ENCODE assay signal across 22 mouse cellular contexts in genomic region chr1:104318020-104318419, GRCm38 (mm10).
DNase-seq lines count a peak whose midpoint lies in the region; ATAC-seq and TF ChIP-seq lines count a peak whose summit lies in the region.
"Had no signal": no experiment of that assay in that cellular context is flagged by ENCODE, and none has a peak within 500 bp of the region (broad histone marks: within the 10 kb centered on the region; RNA-seq: fewer than 3 reads in every experiment).

No protein-coding gene starts in this region.

- H3K36me3 ChIP-seq in midbrain, embryonic 11.5 days (ENCODE audit: control insufficient read depth, insufficient read depth, low read length), result no peaks in the 10 kb centered on the region
- H3K36me3 ChIP-seq in midbrain, embryonic 13.5 days, result no peaks in the 10 kb centered on the region
- no peaks in the 10 kb centered on the region for H3K36me3 ChIP-seq in forebrain, embryonic 11.5 days (ENCODE audit: control insufficient read depth, insufficient read depth, low read length)
- H3K36me3 ChIP-seq: G1E had no signal

- TF ChIP-seq CTCF in Patski (IDR thresholded peaks at IDR 0.05), result no peak

- no peak overlapping the region for H3K27ac ChIP-seq in midbrain, embryonic 11.5 days (ENCODE audit: low read depth, low read length)
- H3K27ac ChIP-seq in midbrain, embryonic 13.5 days, result no peak overlapping the region
- no peak overlapping the region for H3K27ac ChIP-seq in forebrain, embryonic 11.5 days (ENCODE audit: low read depth, low read length)

- no peak overlapping the region for H3K4me2 ChIP-seq in midbrain, embryonic 11.5 days
- no peak overlapping the region for H3K4me2 ChIP-seq in midbrain, embryonic 13.5 days (replicated peaks)
- no peak overlapping the region for H3K4me2 ChIP-seq in forebrain, embryonic 11.5 days (ENCODE audit: low read depth, low read length, severe bottlenecking)

- H3K9ac ChIP-seq in midbrain, embryonic 11.5 days (ENCODE audit: low read length), result no peak overlapping the region
- H3K9ac ChIP-seq in midbrain, embryonic 13.5 days (replicated peaks), result no peak overlapping the region
- H3K9ac ChIP-seq in forebrain, embryonic 11.5 days (ENCODE audit: low read length), result no peak overlapping the region

- H3K4me3 ChIP-seq in midbrain, embryonic 11.5 days (ENCODE audit: low read depth, low read length), result no peak overlapping the region
- H3K4me3 ChIP-seq in midbrain, embryonic 13.5 days (replicated peaks), result no peak overlapping the region
- no peak overlapping the region for H3K4me3 ChIP-seq in forebrain, embryonic 11.5 days (ENCODE audit: low read depth, low read length)

- H3K9me3 ChIP-seq in midbrain, embryonic 11.5 days (ENCODE audit: control insufficient read depth, low read length), result no peaks in the 10 kb centered on the region
- H3K9me3 ChIP-seq in midbrain, embryonic 13.5 days, result no peaks in the 10 kb centered on the region
- H3K9me3 ChIP-seq in forebrain, embryonic 11.5 days (ENCODE audit: control insufficient read depth, low read length), result no peaks in the 10 kb centered on the region

- no peaks in the 10 kb centered on the region for H3K27me3 ChIP-seq in midbrain, embryonic 11.5 days (ENCODE audit: control insufficient read depth, insufficient read depth, low read length)
- H3K27me3 ChIP-seq in midbrain, embryonic 13.5 days, result no peaks in the 10 kb centered on the region
- no peaks in the 10 kb centered on the region for H3K27me3 ChIP-seq in Patski
- no peaks in the 10 kb centered on the region for H3K27me3 ChIP-seq in forebrain, embryonic 11.5 days (ENCODE audit: control insufficient read depth, insufficient read depth, low read length)
- H3K27me3 ChIP-seq: CH12.LX had no signal

- peak; percentile 56 for DNase-seq in midbrain, embryonic 11.5 days (ENCODE audit: low spot score, missing footprints)
- DNase-seq in Muller cell, postnatal 12 days (ENCODE audit: inconsistent ontology term), result peak; percentile 6
- DNase-seq in Patski (ENCODE audit: low read depth, low spot score), result no peak
- DNase-seq in forebrain, embryonic 11.5 days (ENCODE audit: low spot score), result no peak
- no peak for DNase-seq in cerebellum, postnatal 4 days (ENCODE audit: low spot score in 2 of 2)
- DNase-seq: adrenal gland, adult 2 months; adrenal gland, adult 8-10 months; adrenal gland, postnatal 10 days; adrenal gland, postnatal 14 days; adrenal gland, postnatal 25 days; adrenal gland, postnatal 36 days; B cell, adult 2 months; cerebellum, adult 11 months; cerebellum, adult 11-12 months; cerebellum, adult 18-20 months; cerebellum, adult 2 months; cerebellum, adult 8-10 months had no signal

- in situ Hi-C loops in Patski (cut with MboI; ENCODE audit: low pct_unique_long_range_greater_than_20kb), result no loop called here

- POLR2A ChIA-PET in Patski (lab: Charles Lee), result no interaction called here

- no peaks in the 10 kb centered on the region for H3K4me1 ChIP-seq in midbrain, embryonic 11.5 days (ENCODE audit: control insufficient read depth, insufficient read depth, low read length)
- H3K4me1 ChIP-seq in midbrain, embryonic 13.5 days (replicated peaks), result no peaks in the 10 kb centered on the region
- no peaks in the 10 kb centered on the region for H3K4me1 ChIP-seq in forebrain, embryonic 11.5 days (replicated peaks; ENCODE audit: control insufficient read depth, insufficient read depth, low read length)

- no peak for ATAC-seq in midbrain, embryonic 11.5 days (ENCODE audit: low FRiP score)
- ATAC-seq in midbrain, embryonic 13.5 days, result no peak
- peak; percentile 60 for ATAC-seq in Patski
- no peak for ATAC-seq in forebrain, embryonic 11.5 days (replicated peaks; ENCODE audit: low FRiP score)
- ATAC-seq: activated CD4-positive, CD25-positive, alpha-beta regulatory T cell, adult 4 months; CD4-positive, CD25-positive, alpha-beta regulatory T cell, adult 4 months had no signal

- CTCF ChIA-PET in Patski (lab: Charles Lee), result interaction anchor here (1.4 kb wide), 1 partner anchor 15 kb away, joined by 4 read pairs; no protein-coding TSS in a partner anchor

Comparison
In these comparisons a context has a peak if more than half of its experiments do, and no peak if none do; other contexts are left out.
1. DNase-seq: peak in midbrain, embryonic 11.5 days (single experiment) and Muller cell, postnatal 12 days (single experiment); none in Patski (single experiment), forebrain, embryonic 11.5 days (single experiment) and cerebellum, postnatal 4 days (0 of 2).